In genomic region chr7:81991611-81992061, GRCm38 (mm10) we compare ENCODE assay signal across 8 mouse cellular contexts. TPM values are rescaled to one million over a fixed set of nuclear protein-coding genes. Genes with fewer than 3 reads are reported as not detected.
A peak's percentile ranks its signal among the peaks of the same experiment; 100 is the strongest.
DNase-seq lines count a peak whose midpoint lies in the region; ATAC-seq and TF ChIP-seq lines count a peak whose summit lies in the region.

No protein-coding gene starts in this region.

- no peak for TF ChIP-seq EP300 in lung, postnatal 0 days (IDR thresholded peaks at IDR 0.05)

- no peak overlapping the region for H3K27ac ChIP-seq in lung, postnatal 0 days (ENCODE audit: low read length)
- no peak overlapping the region for H3K27ac ChIP-seq in embryonic facial prominence, embryonic 14.5 days (replicated peaks; ENCODE audit: low read depth, low read length)

- TF ChIP-seq POLR2A in lung, adult 2 months (IDR thresholded peaks at IDR 0.05; ENCODE audit: borderline replicate concordance, extremely low read depth, low read depth, low read length): no peak

- no peaks in the 10 kb centered on the region for H3K36me3 ChIP-seq in lung, postnatal 0 days (ENCODE audit: insufficient read depth, low read length)
- H3K36me3 ChIP-seq in embryonic facial prominence, embryonic 14.5 days (ENCODE audit: control insufficient read depth, insufficient read depth, low read length): no peaks in the 10 kb centered on the region

- no peaks in the 10 kb centered on the region for H3K4me1 ChIP-seq in lung, postnatal 0 days (ENCODE audit: insufficient read depth, low read depth, low read length)
- no peaks in the 10 kb centered on the region for H3K4me1 ChIP-seq in lung, adult 2 months (ENCODE audit: control insufficient read depth, insufficient read depth, low read length)
- peaks cover 5% of the 10 kb centered on the region; the same call in 1 of the 2 replicates for H3K4me1 ChIP-seq in embryonic facial prominence, embryonic 14.5 days (ENCODE audit: control insufficient read depth, insufficient read depth, low read length)

- no peaks in the 10 kb centered on the region for H3K9me3 ChIP-seq in lung, postnatal 0 days (ENCODE audit: low read length)
- no peaks in the 10 kb centered on the region for H3K9me3 ChIP-seq in embryonic facial prominence, embryonic 14.5 days (ENCODE audit: control insufficient read depth, low read length)

- peak overlapping the region; percentile 45 for H3K4me3 ChIP-seq in lung, postnatal 0 days (ENCODE audit: low read depth, low read length)
- no peak overlapping the region for H3K4me3 ChIP-seq in lung, adult 2 months (replicated peaks; ENCODE audit: extremely low read depth, low read depth, low read length)
- H3K4me3 ChIP-seq in embryonic facial prominence, embryonic 14.5 days (ENCODE audit: low read depth, low read length): peak overlapping the region; percentile 59

- peaks cover 63% of the 10 kb centered on the region for H3K27me3 ChIP-seq in lung, postnatal 0 days (replicated peaks; ENCODE audit: insufficient read depth, low read length)
- H3K27me3 ChIP-seq in embryonic facial prominence, embryonic 14.5 days (replicated peaks; ENCODE audit: control insufficient read depth, insufficient read depth, low read length): peaks cover 75% of the 10 kb centered on the region

- H3K9ac ChIP-seq in lung, postnatal 0 days (replicated peaks; ENCODE audit: low read depth): no peak overlapping the region
- H3K9ac ChIP-seq in embryonic facial prominence, embryonic 14.5 days (ENCODE audit: low read depth, low read length): peak overlapping the region; percentile 61

- peak overlapping the region; percentile 90 for H3K4me2 ChIP-seq in lung, postnatal 0 days (replicated peaks; ENCODE audit: low read depth, low read length)
- H3K4me2 ChIP-seq in embryonic facial prominence, embryonic 14.5 days (ENCODE audit: low read depth, low read length): peak overlapping the region; percentile 95

- WGBS in lung, postnatal 0 days: under 1% methylated on average over 36 of the region's 36 CpGs
- WGBS in lung, adult 2 months: 1% methylated on average over 36 of the region's 36 CpGs
- 1% methylated on average over 35 of the region's 36 CpGs for WGBS in embryonic facial prominence, embryonic 14.5 days

- intact Hi-C loops in left cerebral cortex, postnatal 10 days (cut with DNase I): no loop called here

- no peak for DNase-seq in lung, postnatal 0 days (ENCODE audit: low spot score)
- no peak for DNase-seq in lung, adult 2 months
- peak; percentile 43 for DNase-seq in embryonic facial prominence, embryonic 14.5 days (ENCODE audit: low spot score)
- DNase-seq in kidney, postnatal 4 days: peak; percentile 21 to 43
- no peak for DNase-seq in cerebellum, adult 11 months
- no peak for DNase-seq in right cerebral cortex, adult 2 months (ENCODE audit: low spot score in 2 of 2)
- DNase-seq in left cerebral cortex, postnatal 10 days (ENCODE audit: extremely low spot score in 1 of 2, low spot score in 2 of 2): no peak

- TF ChIP-seq CTCF in lung, postnatal 0 days (IDR thresholded peaks at IDR 0.05): no peak
- no peak for TF ChIP-seq CTCF in lung, adult 2 months (IDR thresholded peaks at IDR 0.05; ENCODE audit: insufficient read depth, low read length)

- no peak for ATAC-seq in lung, postnatal 0 days
- ATAC-seq in embryonic facial prominence, embryonic 14.5 days (ENCODE audit: low read depth): no peak
- ATAC-seq in neutrophil, adult 5-6 weeks (ENCODE audit: extremely low read depth, insufficient number of reproducible peaks, low FRiP score, poor library complexity, severe bottlenecking): 0 out of 2 replicates have a peak, but pooled peaks have one; percentile 6

RNA-seq across cellular contexts. Expression of gene Bnc1, which starts 0.5 kb away (rescaled TPM):
- polyA plus RNA-seq in lung, postnatal 0 days (2015; fragmentation: Nextera tagmentation; extraction: Ambion mirVana): 0.58 and 0.61 TPM in 2 replicates
- 1.8 and 2.0 TPM in 2 replicates for polyA plus RNA-seq in lung, adult 2 months (2012; rRNA removed)
- polyA plus RNA-seq in embryonic facial prominence, embryonic 14.5 days (2014; fragmentation: Nextera tagmentation; extraction: Ambion mirVana): 2.1 and 2.9 TPM in 2 replicates
- not detected in 2 replicates for total RNA-seq in neutrophil, adult 5-6 weeks (2017)
- not detected for total RNA-seq in left cerebral cortex, postnatal 10 days (2021)

RNA-seq across cellular contexts. Expression of gene Hdgfl3, which starts 57.4 kb away (rescaled TPM):
- polyA plus RNA-seq in lung, postnatal 0 days (2015; fragmentation: Nextera tagmentation; extraction: Ambion mirVana): 6.1 and 6.4 TPM in 2 replicates
- 3.5 and 3.6 TPM in 2 replicates for polyA plus RNA-seq in lung, adult 2 months (2012; rRNA removed)
- polyA plus RNA-seq in embryonic facial prominence, embryonic 14.5 days (2014; fragmentation: Nextera tagmentation; extraction: Ambion mirVana): 17.0 and 18.7 TPM in 2 replicates
- 2.8 and 4.0 TPM in 2 replicates for total RNA-seq in neutrophil, adult 5-6 weeks (2017)
- total RNA-seq in left cerebral cortex, postnatal 10 days (2021): 10 to 100 TPM; 85.7 to 89.1 TPM

Comparison
In these comparisons a context has a peak if more than half of its experiments do, and no peak if none do; other contexts are left out.
1. DNase-seq: peak in embryonic facial prominence, embryonic 14.5 days (single experiment) and kidney, postnatal 4 days (2 of 2); none in lung, postnatal 0 days (single experiment), lung, adult 2 months (single experiment), cerebellum, adult 11 months (single experiment), right cerebral cortex, adult 2 months (0 of 2) and left cerebral cortex, postnatal 10 days (0 of 2).